Comparison of ENCODE assay signal across 31 mouse cellular contexts in the genomic region with DNA sequence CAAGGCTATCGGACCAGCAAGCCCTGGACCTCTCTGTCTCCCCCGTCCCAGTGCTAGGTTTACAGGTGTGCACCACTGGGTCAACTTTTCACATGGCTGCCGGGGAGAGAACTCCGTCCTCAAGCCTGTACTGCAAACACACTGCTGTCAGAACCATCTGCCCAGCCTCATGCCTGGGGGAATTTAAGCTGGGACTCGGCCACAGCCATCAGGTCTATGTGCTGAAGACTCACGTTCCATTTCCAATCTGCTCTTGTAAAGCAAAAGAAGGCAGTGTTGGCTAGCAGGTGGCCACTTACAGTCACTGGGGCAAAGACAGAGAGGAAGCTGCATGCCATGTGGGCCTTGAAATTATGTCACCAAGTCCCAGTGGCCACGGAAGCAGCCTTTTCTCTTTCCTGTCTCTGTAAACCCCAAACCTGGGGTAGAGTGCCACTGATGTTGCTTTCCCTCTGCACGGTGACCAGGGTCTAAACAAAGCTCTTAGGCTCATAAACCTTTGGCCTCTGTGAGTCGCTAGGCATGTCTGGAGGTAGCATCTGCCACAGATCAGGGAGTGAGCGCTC. TPM values are rescaled to one million over a fixed set of nuclear protein-coding genes. Genes with fewer than 3 reads are reported as not detected.
DNase-seq lines count a peak whose midpoint lies in the region; ATAC-seq lines count a peak whose summit lies in the region.
"Had no signal": no experiment of that assay in that cellular context is flagged by ENCODE, and none has a peak within 500 bp of the region (broad histone marks: within the 10 kb centered on the region; RNA-seq: fewer than 3 reads in every experiment).

No protein-coding gene starts in this region.

- H3K9me3 ChIP-seq in forebrain, embryonic 10.5 days = no peaks in the 10 kb centered on the region
- no peaks in the 10 kb centered on the region for H3K9me3 ChIP-seq in forebrain, embryonic 14.5 days (replicated peaks; ENCODE audit: control insufficient read depth, low read length)
- H3K9me3 ChIP-seq: heart, embryonic 10.5 days; heart, embryonic 15.5 days; limb, embryonic 10.5 days; limb, embryonic 15.5 days; liver, embryonic 13.5 days; neural tube, embryonic 12.5 days; stomach, embryonic 15.5 days had no signal

- no peaks in the 10 kb centered on the region; the same call in 1 of the 2 replicates for H3K27me3 ChIP-seq in forebrain, embryonic 10.5 days (ENCODE audit: poor library complexity, severe bottlenecking)
- H3K27me3 ChIP-seq in forebrain, embryonic 14.5 days (replicated peaks; ENCODE audit: control insufficient read depth, insufficient read depth, low read length) = no peaks in the 10 kb centered on the region
- H3K27me3 ChIP-seq: heart, embryonic 15.5 days; limb, embryonic 15.5 days; liver, embryonic 13.5 days; neural tube, embryonic 12.5 days; stomach, embryonic 15.5 days had no signal

- intact Hi-C loops in left cerebral cortex, postnatal 4 days (cut with DNase I) = no loop called here
- intact Hi-C loops in left cerebral cortex, postnatal 14 days (cut with DNase I) = no loop called here

- peaks cover 45% of the 10 kb centered on the region for H3K4me1 ChIP-seq in forebrain, embryonic 10.5 days
- H3K4me1 ChIP-seq in forebrain, embryonic 14.5 days (ENCODE audit: control insufficient read depth, insufficient read depth, low read length) = 0 out of 2 replicates have a peak, but pooled peaks cover 6% of the 10 kb centered on the region
- H3K4me1 ChIP-seq: limb, embryonic 15.5 days; liver, embryonic 13.5 days had no signal

- 82% methylated on average over 10 of the region's 10 CpGs for WGBS in forebrain, embryonic 10.5 days
- 78% methylated on average over 10 of the region's 10 CpGs for WGBS in forebrain, embryonic 14.5 days

- H3K36me3 ChIP-seq in forebrain, embryonic 10.5 days (replicated peaks) = no peaks in the 10 kb centered on the region
- H3K36me3 ChIP-seq in forebrain, embryonic 14.5 days (ENCODE audit: control insufficient read depth, insufficient read depth, low read length) = no peaks in the 10 kb centered on the region
- H3K36me3 ChIP-seq: heart, embryonic 10.5 days; heart, embryonic 15.5 days; limb, embryonic 10.5 days; limb, embryonic 15.5 days; liver, embryonic 13.5 days; neural tube, embryonic 12.5 days; stomach, embryonic 15.5 days had no signal

- H3K9ac ChIP-seq in forebrain, embryonic 14.5 days (ENCODE audit: low read length) = no peak overlapping the region
- H3K9ac ChIP-seq: heart, embryonic 15.5 days; hindbrain, embryonic 14.5 days; limb, embryonic 15.5 days; liver, embryonic 13.5 days; neural tube, embryonic 12.5 days; stomach, embryonic 15.5 days had no signal

- H3K4me3 ChIP-seq in forebrain, embryonic 10.5 days = no peak overlapping the region
- no peak overlapping the region for H3K4me3 ChIP-seq in forebrain, embryonic 14.5 days (ENCODE audit: low read depth, low read length)
- H3K4me3 ChIP-seq: heart, embryonic 10.5 days; heart, embryonic 15.5 days; limb, embryonic 10.5 days; limb, embryonic 15.5 days; liver, embryonic 13.5 days; myocyte; neural tube, embryonic 12.5 days; stomach, embryonic 15.5 days had no signal

- no peak for DNase-seq in forebrain, embryonic 10.5 days (ENCODE audit: extremely low spot score, low spot score)
- DNase-seq in forebrain, embryonic 14.5 days (ENCODE audit: low spot score) = no peak
- peak; percentile 36 for DNase-seq in left cerebral cortex, postnatal 4 days
- DNase-seq in left cerebral cortex, postnatal 14 days (ENCODE audit: low spot score in 2 of 2) = no peak
- DNase-seq in 416B (ENCODE audit: low read depth) = peak; percentile 28
- DNase-seq in kidney, postnatal 10 days = no peak
- DNase-seq: adrenal gland, postnatal 25 days; cerebellum, adult 11-12 months; cerebellum, adult 9-11 months; gastrocnemius, postnatal 10 days; kidney, adult 11 months; kidney, postnatal 25 days; liver, embryonic 13.5 days; lung, adult 2 months; lung, postnatal 10 days; right cerebral cortex, adult 18-20 months had no signal

- ATAC-seq in forebrain, embryonic 14.5 days = no peak
- 0 out of 2 replicates have a peak, but pooled peaks have one; percentile 14 for ATAC-seq in granulocyte monocyte progenitor cell, adult 5-6 weeks (replicated peaks; ENCODE audit: poor library complexity, severe bottlenecking)
- ATAC-seq: CD4-positive, CD25-positive, alpha-beta regulatory T cell, adult 4 months; forebrain, embryonic 16.5 days; inflammation-experienced regulatory T-cells, adult 6 months; midbrain, embryonic 16.5 days had no signal

- no peak overlapping the region for H3K4me2 ChIP-seq in forebrain, embryonic 14.5 days (ENCODE audit: low read length)
- H3K4me2 ChIP-seq: heart, embryonic 15.5 days; hindbrain, embryonic 14.5 days; limb, embryonic 15.5 days; liver, embryonic 13.5 days; midbrain, embryonic 11.5 days; neural tube, embryonic 12.5 days; stomach, embryonic 15.5 days had no signal

- H3K27ac ChIP-seq in forebrain, embryonic 10.5 days = 0 out of 2 replicates have a peak overlapping the region, but pooled peaks have one; percentile 20
- H3K27ac ChIP-seq in forebrain, embryonic 14.5 days (ENCODE audit: low read depth, low read length) = no peak overlapping the region
- H3K27ac ChIP-seq: heart, embryonic 10.5 days; heart, embryonic 15.5 days; hindbrain, embryonic 14.5 days; limb, embryonic 10.5 days; limb, embryonic 15.5 days; liver, embryonic 13.5 days; macrophage; neural tube, embryonic 12.5 days; stomach, embryonic 15.5 days had no signal

RNA-seq across cellular contexts. Expression of gene Doc2b, which starts 43.1 kb away (rescaled TPM):
- 0.10 and 0.17 TPM in 2 replicates for polyA plus RNA-seq in forebrain, embryonic 10.5 days (2016; fragmentation: Nextera tagmentation; extraction: Ambion mirVana)
- 1.5 and 1.8 TPM in 2 replicates for polyA plus RNA-seq in forebrain, embryonic 14.5 days (2014; fragmentation: Nextera tagmentation; extraction: Ambion mirVana)
- total RNA-seq in left cerebral cortex, postnatal 4 days (2021) = 10 to 100 TPM; 47.9 to 53.4 TPM
- total RNA-seq in left cerebral cortex, postnatal 14 days (2021) = 10 to 100 TPM; 25.0 to 34.4 TPM
- total RNA-seq in granulocyte monocyte progenitor cell, adult 5-6 weeks (2014; fragmentation: Nextera tagmentation) = not detected in 2 replicates
- total RNA-seq in granulocyte monocyte progenitor cell, adult 5-6 weeks (2017) = not detected in 2 replicates
- polyA plus RNA-seq: CD4-positive, CD25-positive, alpha-beta regulatory T cell, adult 4 months; inflammation-experienced regulatory T-cells, adult 6 months; macrophage had no signal

Comparison
In these comparisons a context has a peak if more than half of its experiments do, and no peak if none do; other contexts are left out.
1. DNase-seq: peak in left cerebral cortex, postnatal 4 days (single experiment) and 416B (single experiment); none in forebrain, embryonic 10.5 days (single experiment), forebrain, embryonic 14.5 days (single experiment), left cerebral cortex, postnatal 14 days (0 of 2) and kidney, postnatal 10 days (single experiment).
2. RNA of gene Doc2b, which starts 43.1 kb away (total RNA-seq): 47.9 to 53.4 TPM in left cerebral cortex, postnatal 4 days and 25.0 to 34.4 TPM in left cerebral cortex, postnatal 14 days; not detected in granulocyte monocyte progenitor cell, adult 5-6 weeks; every median in the first group is over 10 times any median in the second.